Mouse (Mus musculus): ENCODE results near the gene Manba. TPM values are rescaled to one million over a fixed set of nuclear protein-coding genes. Genes with fewer than 3 reads are reported as not detected.

Manba gene
- polyA plus RNA-seq, 1 experiment: 2.9 TPM

GRCm38 (mm10) chr3:135439651-135440050 lies 45.8 kb upstream of the Manba start:
- Histone ChIP-seq H3K27me3 (ENCODE audit: control insufficient read depth, insufficient read depth, insufficient read length) (no peaks in the 10 kb centered on the region), H3K79me3 (ENCODE audit: low read depth) (peaks cover 58% of the 10 kb centered on the region), H3ac (ENCODE audit: control insufficient read depth, insufficient read length, low read depth) (peak overlapping the region; percentile 93), H3K4me3 (ENCODE audit: insufficient read depth, poor library complexity, severe bottlenecking) (peak overlapping the region; percentile 93), H3K36me3 (ENCODE audit: control insufficient read depth, insufficient read depth) (peaks cover 53% of the 10 kb centered on the region), H3K79me2 (ENCODE audit: control insufficient read depth, insufficient read depth) (peaks cover 75% of the 10 kb centered on the region)
- TF ChIP-seq CTCF (IDR thresholded peaks at IDR 0.05; ENCODE audit: control insufficient read depth, insufficient read depth, insufficient read length) (no peak), MYOG (IDR thresholded peaks at IDR 0.05; ENCODE audit: control insufficient read depth, extremely low read depth, insufficient read length) (no peak), FOSL1 (IDR thresholded peaks at IDR 0.05; ENCODE audit: insufficient read depth, low read length, poor library complexity, severe bottlenecking) (no peak), MYOD1 (IDR thresholded peaks at IDR 0.05; ENCODE audit: control insufficient read depth, insufficient read length, low read depth) (no peak), CEBPB (IDR thresholded peaks at IDR 0.05; ENCODE audit: low read depth) (no peak), MAX (IDR thresholded peaks at IDR 0.05) (no peak), USF1 (IDR thresholded peaks at IDR 0.05; ENCODE audit: low read depth) (no peak)

- Histone ChIP-seq H3K36me3 (ENCODE audit: control insufficient read depth, insufficient read depth) (peaks cover 58% of the 10 kb centered on the region), H3K27me3 (ENCODE audit: control insufficient read depth, insufficient read depth, insufficient read length) (no peaks in the 10 kb centered on the region), H3K79me2 (ENCODE audit: control insufficient read depth, insufficient read depth) (peaks cover 80% of the 10 kb centered on the region), H3ac (ENCODE audit: control insufficient read depth, insufficient read length, low read depth) (peak overlapping the region; percentile 91), H3K4me3 (ENCODE audit: insufficient read depth, poor library complexity, severe bottlenecking) (peak overlapping the region; percentile 93), H3K79me3 (ENCODE audit: low read depth) (peaks cover 64% of the 10 kb centered on the region)
- TF ChIP-seq CTCF (IDR thresholded peaks at IDR 0.05; ENCODE audit: control insufficient read depth, insufficient read depth, insufficient read length) (no peak), USF1 (IDR thresholded peaks at IDR 0.05; ENCODE audit: low read depth) (no peak), MYOD1 (IDR thresholded peaks at IDR 0.05; ENCODE audit: control insufficient read depth, insufficient read length, low read depth) (no peak), MAX (IDR thresholded peaks at IDR 0.05) (no peak), CEBPB (IDR thresholded peaks at IDR 0.05; ENCODE audit: low read depth) (no peak), FOSL1 (IDR thresholded peaks at IDR 0.05; ENCODE audit: insufficient read depth, low read length, poor library complexity, severe bottlenecking) (no peak), MYOG (IDR thresholded peaks at IDR 0.05; ENCODE audit: control insufficient read depth, extremely low read depth, insufficient read length) (no peak)
These were observed 45.2 kb upstream of the Manba start for GRCm38 (mm10) chr3:135440221-135440620.

- peak overlapping the region; percentile 32 for H3ac ChIP-seq (ENCODE audit: control insufficient read depth, insufficient read length, low read depth)
- H3K79me3 ChIP-seq (ENCODE audit: low read depth): peaks cover 68% of the 10 kb centered on the region
- TF ChIP-seq FOSL1 (IDR thresholded peaks at IDR 0.05; ENCODE audit: insufficient read depth, low read length, poor library complexity, severe bottlenecking): no peak
- no peak for TF ChIP-seq MAX (IDR thresholded peaks at IDR 0.05)
- no peak for TF ChIP-seq MYOD1 (IDR thresholded peaks at IDR 0.05; ENCODE audit: control insufficient read depth, insufficient read length, low read depth)
- TF ChIP-seq CTCF (IDR thresholded peaks at IDR 0.05; ENCODE audit: control insufficient read depth, insufficient read depth, insufficient read length): no peak
- TF ChIP-seq USF1 (IDR thresholded peaks at IDR 0.05; ENCODE audit: low read depth): no peak
- no peak for TF ChIP-seq MYOG (IDR thresholded peaks at IDR 0.05; ENCODE audit: control insufficient read depth, extremely low read depth, insufficient read length)
- peaks cover 62% of the 10 kb centered on the region for H3K36me3 ChIP-seq (ENCODE audit: control insufficient read depth, insufficient read depth)
- H3K27me3 ChIP-seq (ENCODE audit: control insufficient read depth, insufficient read depth, insufficient read length): no peaks in the 10 kb centered on the region
- peaks cover 83% of the 10 kb centered on the region for H3K79me2 ChIP-seq (ENCODE audit: control insufficient read depth, insufficient read depth)
- peak overlapping the region; percentile 93 for H3K4me3 ChIP-seq (ENCODE audit: insufficient read depth, poor library complexity, severe bottlenecking)
These were observed 44.8 kb upstream of the Manba start for GRCm38 (mm10) chr3:135440621-135441020.

- TF ChIP-seq MYOG (IDR thresholded peaks at IDR 0.05; ENCODE audit: control insufficient read depth, extremely low read depth, insufficient read length): no peak
- no peak for TF ChIP-seq USF1 (IDR thresholded peaks at IDR 0.05; ENCODE audit: low read depth)
- TF ChIP-seq MAX (IDR thresholded peaks at IDR 0.05): no peak
- TF ChIP-seq CEBPB (IDR thresholded peaks at IDR 0.05; ENCODE audit: low read depth): no peak
- no peak for TF ChIP-seq FOSL1 (IDR thresholded peaks at IDR 0.05; ENCODE audit: insufficient read depth, low read length, poor library complexity, severe bottlenecking)
- H3K79me2 ChIP-seq (ENCODE audit: control insufficient read depth, insufficient read depth): peaks cover 100% of the 10 kb centered on the region
- H3ac ChIP-seq (ENCODE audit: control insufficient read depth, insufficient read length, low read depth): no peak overlapping the region
- H3K36me3 ChIP-seq (ENCODE audit: control insufficient read depth, insufficient read depth): peaks cover 98% of the 10 kb centered on the region
- no peak overlapping the region for H3K4me3 ChIP-seq (ENCODE audit: insufficient read depth, poor library complexity, severe bottlenecking)
- peaks cover 100% of the 10 kb centered on the region for H3K79me3 ChIP-seq (ENCODE audit: low read depth)
- no peaks in the 10 kb centered on the region for H3K27me3 ChIP-seq (ENCODE audit: control insufficient read depth, insufficient read depth, insufficient read length)
These were observed 40.5 kb upstream of the Manba start for GRCm38 (mm10) chr3:135444930-135445329.

GRCm38 (mm10) chr3:135458981-135459380 lies 26.4 kb upstream of the Manba start:
- Histone ChIP-seq H3K4me3 (ENCODE audit: insufficient read depth, poor library complexity, severe bottlenecking) (no peak overlapping the region), H3K36me3 (ENCODE audit: control insufficient read depth, insufficient read depth) (peaks cover 97% of the 10 kb centered on the region), H3K27me3 (ENCODE audit: control insufficient read depth, insufficient read depth, insufficient read length) (no peaks in the 10 kb centered on the region), H3K79me3 (ENCODE audit: low read depth) (peaks cover 35% of the 10 kb centered on the region), H3ac (ENCODE audit: control insufficient read depth, insufficient read length, low read depth) (no peak overlapping the region), H3K79me2 (ENCODE audit: control insufficient read depth, insufficient read depth) (peaks cover 59% of the 10 kb centered on the region)
- TF ChIP-seq MYOD1 (IDR thresholded peaks at IDR 0.05; ENCODE audit: control insufficient read depth, insufficient read length, low read depth): no peak

- Histone ChIP-seq H3K79me2 (ENCODE audit: control insufficient read depth, insufficient read depth) (peaks cover 7% of the 10 kb centered on the region), H3K79me3 (ENCODE audit: low read depth) (no peaks in the 10 kb centered on the region), H3K27me3 (ENCODE audit: control insufficient read depth, insufficient read depth, insufficient read length) (no peaks in the 10 kb centered on the region), H3ac (ENCODE audit: control insufficient read depth, insufficient read length, low read depth) (no peak overlapping the region), H3K4me3 (ENCODE audit: insufficient read depth, poor library complexity, severe bottlenecking) (no peak overlapping the region), H3K36me3 (ENCODE audit: control insufficient read depth, insufficient read depth) (peaks cover 44% of the 10 kb centered on the region)
- TF ChIP-seq MAX (IDR thresholded peaks at IDR 0.05) (no peak), MYOD1 (IDR thresholded peaks at IDR 0.05; ENCODE audit: control insufficient read depth, insufficient read length, low read depth) (no peak), CEBPB (IDR thresholded peaks at IDR 0.05; ENCODE audit: low read depth) (no peak), CTCF (IDR thresholded peaks at IDR 0.05; ENCODE audit: control insufficient read depth, insufficient read depth, insufficient read length) (no peak), FOSL1 (IDR thresholded peaks at IDR 0.05; ENCODE audit: insufficient read depth, low read length, poor library complexity, severe bottlenecking) (no peak), USF1 (IDR thresholded peaks at IDR 0.05; ENCODE audit: low read depth) (no peak), MYOG (IDR thresholded peaks at IDR 0.05; ENCODE audit: control insufficient read depth, extremely low read depth, insufficient read length) (no peak)
These were observed 17.0 kb upstream of the Manba start for GRCm38 (mm10) chr3:135468402-135468801.
